Mouse (Mus musculus) right cerebral cortex, adult 2 months (tissue): ENCODE measurements around the gene Fgd4.

Source experiments
- DNase-seq, 2 experiments: peaks; one replicate each; pipeline ENCODE4 v3.0.0; 2021 to 2022; ENCODE audit warnings: low spot score in 2 of 2

The Fgd4 gene

DNA sequence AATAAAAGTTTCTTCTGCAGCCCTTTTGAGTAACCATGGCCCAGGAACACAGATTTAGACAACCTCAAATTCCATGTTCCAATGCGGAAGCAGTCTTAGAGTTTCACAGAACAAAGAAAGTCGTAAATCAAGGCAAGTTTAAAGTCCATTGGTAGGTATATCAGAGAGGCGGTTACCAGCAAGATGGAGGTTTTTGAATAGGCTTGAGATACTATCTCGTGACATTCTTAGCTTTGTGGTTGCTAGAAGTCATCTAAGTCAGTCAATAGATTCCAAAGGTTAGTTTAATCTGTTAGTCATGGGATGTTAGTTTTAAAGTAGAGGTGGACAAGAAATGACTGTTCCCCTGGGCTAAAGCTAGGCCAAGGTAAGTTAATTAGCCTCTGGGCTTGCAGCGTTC, at the start of gene Fgd4:
Fgd4 (minus strand) TSS at position 89 of the 400 bp plus-strand sequence.
- DNase-seq: no peak

DNA sequence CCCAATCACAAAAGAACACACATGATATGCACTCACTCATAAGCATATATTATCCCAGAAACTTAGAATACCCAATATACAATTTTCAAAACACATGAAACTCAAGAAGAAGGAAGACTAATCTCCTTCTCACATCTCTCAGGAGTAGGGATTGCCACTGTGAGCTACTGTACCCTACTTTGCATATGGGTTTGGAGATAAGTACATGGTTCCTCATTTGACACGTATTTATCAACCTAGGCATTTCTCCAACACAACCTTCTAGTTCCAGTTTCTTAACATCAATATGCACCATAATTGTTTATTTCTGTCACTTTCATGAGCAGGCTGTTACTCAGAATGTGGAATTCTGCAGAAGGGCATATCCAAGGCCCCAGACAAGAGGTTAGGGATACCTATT, 44.8 kb upstream of the Fgd4 start:
- no peak for DNase-seq

DNA sequence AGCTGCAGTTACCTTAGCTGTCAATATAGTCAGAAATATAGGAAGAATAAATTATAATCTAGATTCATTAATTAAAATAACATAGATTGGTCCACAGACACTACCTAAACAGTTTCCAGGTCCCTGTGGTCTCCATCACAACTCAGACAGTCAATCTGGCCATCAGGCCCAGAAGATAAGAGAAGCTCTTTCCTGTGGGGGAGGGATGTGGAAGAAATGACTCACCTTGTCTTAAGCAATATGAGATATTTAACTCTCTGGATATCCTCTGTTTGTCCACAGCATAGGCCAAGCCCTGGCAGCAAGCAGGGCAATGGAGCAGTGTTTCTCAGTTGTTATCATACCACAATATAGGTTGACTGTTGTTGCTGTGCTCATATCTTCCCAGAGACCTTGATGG, 33.4 kb upstream of the Fgd4 start:
- no peak for DNase-seq

DNA sequence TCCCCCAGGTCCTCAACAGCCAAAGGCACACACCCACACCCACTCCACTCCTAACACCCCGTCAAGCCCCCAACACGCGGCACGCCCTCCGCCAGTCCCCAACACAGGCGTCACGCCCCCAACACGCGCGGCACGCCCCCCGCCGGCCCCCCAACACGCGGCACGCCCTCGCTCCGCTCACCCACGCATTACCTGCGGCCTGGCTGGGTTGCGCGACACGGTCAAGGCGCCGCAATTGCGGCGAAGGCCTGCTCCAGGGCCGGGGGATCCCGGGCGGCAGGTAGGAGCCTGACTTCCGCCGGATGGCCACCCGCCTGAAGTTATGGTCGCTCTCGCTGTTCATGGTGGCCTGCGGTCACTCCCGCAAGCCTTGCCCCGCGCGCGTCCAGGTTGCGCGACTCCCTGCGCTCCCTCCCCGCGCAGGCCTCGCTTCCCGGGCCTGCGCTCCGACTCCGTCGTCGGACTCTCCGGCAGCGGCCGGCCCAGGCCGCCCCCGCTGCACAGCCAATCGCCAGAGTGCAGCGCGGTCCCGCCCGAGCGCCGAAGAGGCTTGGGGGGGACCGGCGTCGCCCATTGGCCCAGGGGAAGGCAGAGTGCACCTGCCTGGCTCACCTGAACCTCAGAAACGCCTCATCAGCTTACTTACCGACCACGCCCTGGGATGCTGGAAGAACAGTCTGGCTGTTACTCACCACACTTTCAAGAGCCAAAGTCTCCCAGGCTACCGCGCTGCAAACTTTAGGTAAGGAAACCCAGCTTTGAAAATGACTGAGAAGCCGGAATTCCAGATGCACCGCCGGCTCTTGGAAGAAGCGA, 555 bp downstream of the Fgd4 start:
- peak; percentile 27 to 52 for DNase-seq

DNA sequence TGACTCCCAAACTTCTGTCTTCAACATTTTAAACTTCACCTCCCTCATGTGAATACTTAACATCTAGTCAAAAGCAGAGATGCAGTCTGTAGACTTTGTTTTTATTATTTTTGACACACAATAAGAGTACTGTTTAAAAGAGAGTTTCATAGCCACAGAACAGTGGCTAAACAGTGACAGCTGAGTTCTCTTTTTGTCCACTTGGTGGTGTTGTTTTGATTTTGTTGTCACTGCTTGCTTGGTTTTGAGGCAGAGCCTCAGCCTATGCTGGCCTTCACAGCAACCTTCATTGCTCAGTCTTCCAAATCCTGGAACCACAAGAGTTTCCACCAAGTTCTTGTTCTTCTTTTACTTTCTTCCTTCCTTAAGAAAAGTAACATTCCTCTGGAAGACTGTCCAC, 3.8 kb downstream of the Fgd4 start:
- no peak for DNase-seq

DNA sequence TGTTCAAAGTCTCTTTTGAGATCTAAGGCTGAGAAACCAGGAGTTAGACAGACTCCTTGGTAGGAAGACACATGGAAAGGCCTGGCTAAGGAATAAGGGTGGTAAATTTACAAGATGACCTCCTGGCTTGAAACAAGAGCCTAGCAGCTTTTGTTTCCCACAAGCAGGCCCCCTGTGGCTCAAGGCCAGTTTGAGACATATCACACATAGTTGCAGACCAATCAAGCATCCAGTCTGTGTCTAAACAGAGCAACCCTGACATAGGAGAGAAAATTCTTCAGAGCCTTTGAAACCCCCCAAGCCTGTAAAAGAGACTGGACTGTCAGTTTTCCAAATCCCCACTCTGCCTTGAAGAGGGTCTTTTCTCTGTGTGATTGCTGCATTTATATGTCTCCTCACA, 7.7 kb downstream of the Fgd4 start:
- no peak for DNase-seq

DNA sequence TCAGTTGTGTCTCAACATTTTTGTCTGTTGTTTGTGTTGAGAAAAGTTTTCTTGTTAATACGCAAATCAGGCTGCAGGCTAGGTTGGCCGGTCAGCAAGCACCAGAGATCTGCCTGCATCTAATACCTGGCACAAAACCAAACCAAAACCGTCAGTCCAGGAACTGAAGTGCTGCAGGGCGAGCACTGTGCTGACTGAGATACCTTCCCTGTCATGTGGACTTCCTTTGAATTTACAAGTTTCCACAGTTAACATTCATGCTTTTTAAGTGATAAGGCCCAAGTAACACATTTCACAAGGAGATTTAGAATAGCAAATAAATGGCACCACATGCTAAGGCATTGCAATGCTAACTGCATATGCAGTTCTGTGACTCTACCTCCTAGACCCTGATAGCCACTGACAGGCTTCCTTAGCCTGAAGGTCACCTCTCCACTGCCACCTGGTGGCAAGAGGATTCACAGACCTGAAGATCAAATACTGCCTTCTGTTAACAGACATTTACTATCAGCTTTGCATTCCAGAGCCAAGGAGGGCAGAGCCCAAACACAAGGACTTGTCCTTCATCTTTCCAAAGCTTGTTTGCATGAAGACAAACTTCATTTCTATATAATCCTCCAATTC, 15.8 kb downstream of the Fgd4 start:
- DNase-seq: peak; percentile 71 to 76

DNA sequence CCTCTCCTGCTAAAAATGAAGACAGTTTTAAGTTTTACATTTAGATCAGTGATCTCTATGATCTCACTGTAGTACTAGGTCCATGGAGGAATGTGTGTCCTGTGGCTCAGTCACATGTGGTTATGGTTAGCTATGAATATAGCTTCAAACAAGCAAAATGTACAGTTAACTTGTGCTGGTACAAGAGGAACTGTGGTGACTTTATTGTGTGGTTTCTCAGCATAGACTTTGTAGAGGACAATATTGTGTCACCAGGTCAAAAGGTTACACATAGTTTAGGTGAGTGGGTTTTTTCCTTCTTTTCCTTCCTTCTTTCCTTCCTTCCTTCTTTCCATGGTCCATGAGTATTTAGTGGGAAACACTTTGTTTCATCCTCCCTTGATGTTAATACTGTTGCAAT, 23.8 kb downstream of the Fgd4 start:
- DNase-seq: no peak

DNA sequence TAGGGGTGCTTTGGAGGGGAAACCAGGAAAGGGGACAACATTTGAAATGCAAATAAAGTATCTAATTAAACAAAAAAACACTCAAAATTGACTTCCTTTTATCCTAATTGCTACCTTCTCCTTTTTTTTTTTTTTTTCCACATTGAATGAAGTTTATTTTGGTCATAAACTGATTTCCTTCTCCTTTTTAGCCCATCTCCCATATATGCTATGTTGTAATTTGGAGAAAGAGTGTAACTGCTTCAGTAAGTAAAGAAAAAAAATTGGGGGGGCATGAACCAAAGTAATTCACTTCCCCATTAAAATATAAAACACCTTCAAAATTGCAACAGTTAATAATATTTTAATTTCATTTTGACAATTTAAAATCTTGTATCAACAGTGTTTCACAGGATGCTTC, 25.8 kb downstream of the Fgd4 start:
- DNase-seq: no peak

DNA sequence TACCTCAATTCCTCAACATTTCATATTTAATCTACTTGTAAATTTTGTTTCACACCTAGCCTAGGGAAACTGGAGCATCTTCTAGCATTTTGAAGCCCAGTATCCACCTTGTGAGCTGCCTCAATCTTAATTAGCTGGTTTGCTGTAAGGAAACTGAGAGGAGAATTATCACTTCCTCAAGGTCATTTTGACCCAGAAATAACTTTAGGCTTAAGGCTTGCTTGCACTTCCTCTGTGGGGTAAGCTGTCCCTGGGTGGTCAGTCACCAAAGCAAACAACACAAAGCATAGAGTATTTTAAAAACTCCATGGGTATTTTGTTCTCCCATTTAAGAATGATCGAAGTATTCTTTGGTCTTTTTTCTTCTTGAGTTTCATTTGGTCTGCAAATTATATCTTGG, 27.2 kb downstream of the Fgd4 start:
- no peak for DNase-seq

DNA sequence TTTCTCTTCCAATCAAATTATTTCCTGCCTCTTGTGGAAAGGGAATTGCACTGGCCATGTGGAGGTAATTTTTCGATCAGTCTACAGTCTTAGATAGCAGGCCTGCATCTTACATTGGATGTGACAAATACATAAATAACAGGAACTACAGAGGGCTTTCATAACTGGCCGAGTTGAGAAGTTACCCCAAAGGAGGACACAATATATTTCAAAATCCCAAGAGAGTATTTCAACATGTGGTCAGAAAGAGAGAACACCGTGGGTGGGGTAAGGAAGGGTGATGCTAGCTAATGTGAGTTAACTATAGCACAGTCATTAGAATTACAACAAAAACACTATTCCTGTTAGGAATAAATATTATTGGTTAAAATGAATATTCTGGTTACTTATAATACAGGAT, 29.0 kb downstream of the Fgd4 start:
- no peak for DNase-seq

DNA sequence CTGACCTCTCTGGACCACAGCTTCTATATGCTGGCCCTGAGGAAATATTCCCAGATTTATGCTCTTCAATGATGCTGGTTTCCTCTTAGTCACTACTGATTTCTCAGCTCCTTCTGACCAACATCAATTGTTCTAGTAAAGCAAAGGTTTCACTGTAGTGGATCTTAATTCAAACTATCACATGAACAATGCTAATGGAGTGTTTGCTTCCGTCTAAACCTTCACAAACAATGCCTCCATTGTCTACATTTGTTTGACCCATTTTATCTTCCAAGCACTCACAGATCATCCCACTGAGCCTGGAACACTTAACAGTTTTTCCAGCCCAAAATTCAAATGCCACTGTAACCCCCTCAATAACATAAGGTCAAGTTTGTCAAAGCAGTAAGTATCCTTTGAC, 33.6 kb downstream of the Fgd4 start:
- no peak for DNase-seq

DNA sequence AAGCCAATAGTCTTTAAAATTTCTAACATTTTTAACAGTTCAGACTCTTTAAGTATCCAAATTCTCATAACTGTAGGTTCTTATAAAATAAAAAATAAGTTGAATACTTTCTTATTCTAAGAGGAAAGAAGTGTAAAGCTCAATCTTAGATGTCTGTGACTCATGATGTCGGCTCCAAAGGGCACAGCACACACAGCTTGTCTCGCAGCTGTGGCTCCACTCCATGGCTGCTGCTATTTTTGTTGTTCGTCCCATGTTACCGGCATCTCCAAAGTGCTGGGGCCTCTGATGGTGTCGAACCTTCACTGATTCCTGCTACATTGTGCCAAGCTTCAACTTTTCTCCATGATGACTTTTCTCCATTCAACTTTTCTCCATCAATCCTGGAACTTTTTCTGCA, 34.1 kb downstream of the Fgd4 start:
- no peak for DNase-seq

DNA sequence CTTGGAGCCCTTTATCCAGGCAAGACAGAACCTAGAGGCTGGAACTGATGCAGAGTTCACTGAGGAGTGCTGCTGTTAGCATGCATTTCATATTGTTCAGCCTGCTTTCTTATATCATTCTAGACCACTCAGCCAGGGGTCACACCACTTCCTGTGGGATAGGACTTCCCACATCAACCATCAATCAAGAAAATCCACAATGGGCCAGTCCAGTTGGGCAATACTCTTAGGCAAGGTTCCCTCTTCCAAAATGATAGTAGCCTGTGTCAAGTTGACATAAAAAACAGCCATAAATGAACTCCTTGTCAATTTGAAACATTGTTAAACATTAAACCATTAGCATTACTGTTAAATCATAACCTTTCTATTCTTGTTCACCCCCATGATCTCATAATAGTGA, 34.6 kb downstream of the Fgd4 start:
- DNase-seq: no peak

DNA sequence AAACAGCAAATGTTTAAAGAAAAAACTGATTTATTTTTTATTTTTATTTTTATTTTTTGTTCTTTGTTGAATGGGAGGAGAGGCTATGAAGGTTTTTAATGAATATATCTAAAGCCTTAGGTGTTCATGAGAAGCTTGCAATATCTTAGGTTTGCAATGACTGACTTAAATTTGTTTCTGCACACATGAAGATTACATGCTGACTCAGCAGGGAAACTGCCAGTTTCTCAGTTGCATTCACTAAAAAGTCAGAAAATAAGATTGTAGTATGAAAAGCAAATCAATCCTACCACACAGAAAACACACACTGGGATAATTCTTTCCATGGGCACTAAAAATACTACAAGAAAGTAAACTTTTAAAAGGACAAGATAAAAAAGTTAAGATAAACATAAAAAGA, 39.6 kb downstream of the Fgd4 start:
- DNase-seq: no peak

DNA sequence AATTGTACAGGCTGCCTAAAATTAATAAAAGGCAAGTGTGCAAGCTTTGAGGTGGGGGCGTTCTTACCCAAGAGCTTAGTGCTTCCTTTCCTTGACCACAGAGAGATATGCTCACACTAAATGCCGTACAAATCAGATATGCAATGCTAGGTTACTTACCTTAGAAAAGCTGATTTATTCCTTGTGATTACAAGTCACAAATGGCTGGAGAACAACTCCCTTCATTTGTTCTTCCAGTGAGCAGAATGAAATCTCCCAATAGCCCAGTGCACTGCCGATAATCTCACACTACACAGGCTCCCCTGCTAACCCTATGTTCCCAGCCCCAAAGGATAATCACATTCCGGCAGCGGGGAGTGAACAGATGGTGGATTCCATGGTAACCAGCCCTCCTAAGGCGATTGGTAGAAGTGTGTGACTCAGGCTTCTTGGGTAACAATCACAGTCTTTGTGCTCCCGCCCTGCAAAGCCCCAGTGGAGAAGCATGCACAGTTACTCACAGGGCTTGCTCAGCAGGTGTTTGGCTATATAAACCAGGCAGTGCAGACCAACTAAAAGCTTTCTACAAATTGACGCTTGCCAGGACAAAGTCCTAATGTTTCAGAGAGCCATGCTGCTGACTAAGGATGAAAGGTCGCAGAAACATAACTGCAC, 40.3 kb downstream of the Fgd4 start:
- DNase-seq: peak; percentile 90 to 91

DNA sequence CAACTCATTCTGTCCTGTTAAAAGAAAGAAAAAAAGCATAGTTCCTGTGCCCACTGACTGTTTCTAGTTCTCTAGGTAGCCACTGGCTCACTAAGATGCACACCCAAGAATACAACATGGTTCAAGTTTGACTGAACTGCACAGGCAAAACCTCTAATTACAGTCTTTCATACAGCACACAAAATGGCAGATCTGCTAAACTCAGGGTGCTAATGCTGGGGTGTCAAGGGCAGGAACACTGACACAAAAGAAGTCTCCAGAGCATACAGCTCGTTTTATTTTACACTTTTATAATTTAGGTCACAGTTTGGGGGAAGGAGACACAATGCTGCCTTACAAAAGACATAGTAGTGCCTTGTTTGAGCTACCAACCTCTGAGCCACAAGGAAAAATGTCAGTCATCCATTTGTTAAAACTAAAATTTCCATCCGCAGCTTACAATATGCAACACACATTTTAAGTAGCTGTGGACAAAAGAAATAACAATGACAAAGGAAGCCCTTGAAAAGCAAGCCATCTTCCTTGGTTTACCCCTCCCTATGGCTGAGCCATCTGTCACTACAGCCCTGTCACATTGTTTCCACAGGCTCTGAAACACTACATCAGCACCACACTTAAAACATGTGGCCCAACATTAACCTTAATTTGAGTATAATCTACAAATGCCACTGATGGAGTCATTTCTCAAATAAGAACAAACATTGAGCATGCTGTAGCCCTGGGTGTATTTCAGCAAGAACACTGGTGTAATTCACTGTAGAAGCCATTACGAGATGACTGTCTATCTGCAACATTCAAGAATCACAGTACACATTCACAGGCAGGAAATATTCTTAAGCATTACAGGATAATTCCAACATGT, 41.1 kb downstream of the Fgd4 start:
- DNase-seq: peak; percentile 32 to 35

DNA sequence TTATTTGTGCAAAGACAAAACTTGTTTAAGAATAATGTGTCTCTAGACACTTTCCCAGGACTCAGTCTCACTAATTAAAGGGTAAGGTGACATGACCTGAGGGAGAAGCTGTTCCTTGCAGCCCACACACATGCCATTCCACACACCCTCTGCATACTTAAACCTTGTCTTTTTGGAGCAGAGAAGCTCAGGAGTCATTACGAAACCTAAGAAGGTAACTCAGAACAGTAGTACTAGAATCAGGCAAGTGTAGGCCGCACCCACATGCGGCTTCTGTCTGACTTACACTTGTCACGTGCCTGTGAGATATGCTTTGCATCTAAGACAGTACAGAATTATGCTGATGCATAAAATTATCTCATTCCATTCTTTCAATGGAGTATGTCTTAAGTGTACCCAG, 42.6 kb downstream of the Fgd4 start:
- peak; percentile 47 to 56 for DNase-seq

DNA sequence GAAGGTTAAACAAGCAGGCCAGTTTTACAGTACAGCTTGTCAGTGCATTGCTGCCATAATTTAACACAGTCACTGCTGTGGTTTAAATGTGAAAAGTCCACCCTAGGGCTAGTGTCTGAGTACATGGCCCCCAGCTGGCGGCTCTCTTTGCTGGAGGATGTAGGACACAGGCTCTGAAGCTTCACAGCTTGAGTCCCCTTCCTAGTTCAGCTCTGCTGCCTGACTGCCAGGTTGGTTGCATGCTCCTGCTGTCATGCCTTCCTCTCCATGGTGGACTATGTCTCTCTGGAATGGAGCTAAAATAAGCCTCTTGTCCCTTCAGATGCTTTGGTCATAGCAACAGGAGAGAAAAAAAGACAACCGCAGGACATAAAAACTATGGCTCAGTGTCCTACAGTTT, 46.3 kb downstream of the Fgd4 start:
- no peak for DNase-seq

DNA sequence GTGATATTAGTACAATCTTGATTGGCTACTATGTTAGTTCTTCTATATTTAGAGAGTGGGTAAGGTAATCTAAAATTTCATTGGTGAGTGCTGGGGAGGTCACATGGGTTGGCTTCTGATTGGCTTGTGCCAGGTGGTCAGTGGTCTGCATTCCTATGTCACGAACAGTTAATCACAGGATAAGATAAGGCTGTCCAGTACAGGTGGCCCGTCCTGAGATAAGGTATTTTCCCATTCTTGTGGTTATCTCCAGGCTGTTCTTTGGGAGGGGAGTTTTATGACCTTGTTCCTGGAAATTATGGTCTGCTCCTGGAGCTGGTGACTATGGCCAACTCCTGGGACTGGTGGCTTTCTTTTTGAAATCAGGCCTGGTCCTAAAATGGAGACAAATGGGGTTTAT, 48.2 kb downstream of the Fgd4 start:
- DNase-seq: no peak

DNA sequence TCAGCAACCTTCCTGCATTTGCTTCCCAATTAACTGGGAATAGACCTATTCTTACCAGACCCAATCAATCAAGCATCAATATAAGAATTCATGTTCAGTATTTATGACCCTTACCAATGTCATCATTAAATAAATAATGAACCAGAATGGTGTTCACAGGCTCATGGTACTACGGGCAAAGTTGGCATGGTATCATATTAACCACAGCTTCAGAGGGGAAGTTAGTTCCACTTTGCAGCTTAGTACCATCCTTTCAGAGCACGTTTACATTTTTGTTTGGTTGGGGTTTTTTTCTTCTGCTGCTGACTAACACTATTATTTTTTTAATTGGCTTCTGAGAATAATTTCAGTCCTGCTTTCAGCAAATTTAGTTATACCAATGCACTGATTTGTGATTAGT, 51.2 kb downstream of the Fgd4 start:
- no peak for DNase-seq

DNA sequence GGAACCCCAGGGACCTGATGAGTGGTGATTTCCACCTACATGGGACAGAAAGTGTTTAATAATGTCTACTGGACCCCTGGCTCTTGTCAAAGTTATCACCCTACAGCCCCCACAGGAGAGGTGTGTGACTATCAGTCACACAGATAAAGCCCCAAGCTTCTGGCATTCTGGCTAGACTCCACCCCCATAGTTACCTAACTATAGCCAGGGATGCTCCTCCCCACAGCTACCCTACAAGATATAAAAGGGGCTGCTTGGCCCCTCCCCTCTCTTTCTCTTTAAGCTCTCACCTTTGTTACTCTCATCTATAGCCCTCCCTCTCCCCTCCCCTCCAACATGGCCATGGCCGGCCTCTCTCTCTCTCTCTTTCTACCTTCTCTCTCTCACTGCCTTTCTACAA, 53.7 kb downstream of the Fgd4 start:
- no peak for DNase-seq
